ENCODE assay signal across 8 mouse cellular contexts in genomic region chrX:52679045-52679444, GRCm38 (mm10).
DNase-seq lines count a peak whose midpoint lies in the region; ATAC-seq and TF ChIP-seq lines count a peak whose summit lies in the region.

No protein-coding gene starts in this region.

- H3K9ac ChIP-seq in hindbrain, postnatal 0 days (replicated peaks; ENCODE audit: low read length): no peak overlapping the region
- no peak overlapping the region for H3K9ac ChIP-seq in hindbrain, embryonic 14.5 days
- no peak overlapping the region for H3K9ac ChIP-seq in CH12.LX (ENCODE audit: insufficient read depth, low read depth)

- H3K4me2 ChIP-seq in hindbrain, postnatal 0 days (ENCODE audit: low read depth, low read length): no peak overlapping the region
- no peak overlapping the region for H3K4me2 ChIP-seq in hindbrain, embryonic 14.5 days (replicated peaks)
- H3K4me2 ChIP-seq in CH12.LX (ENCODE audit: insufficient read depth, low read depth, poor library complexity, severe bottlenecking): no peak overlapping the region

- no peaks in the 10 kb centered on the region for H3K36me3 ChIP-seq in hindbrain, postnatal 0 days (ENCODE audit: insufficient read depth, low read length)
- no peaks in the 10 kb centered on the region for H3K36me3 ChIP-seq in hindbrain, embryonic 14.5 days (replicated peaks; ENCODE audit: control insufficient read depth, insufficient read depth)
- H3K36me3 ChIP-seq in CH12.LX (replicated peaks in 1 of 2; ENCODE audit: control insufficient read depth in 1 of 2, insufficient read depth in 1 of 2, low read length in 1 of 2): no peaks in the 10 kb centered on the region

- peak; percentile 16; the same call in 1 of the 2 replicates for TF ChIP-seq CTCF in hindbrain, postnatal 0 days (IDR thresholded peaks at IDR 0.05; ENCODE audit: low read depth)
- peak; percentile 27 to 61; a peak in 2 of 4 replicates for TF ChIP-seq CTCF in CH12.LX (conservative IDR thresholded peaks at IDR 0.05 in 1 of 2, IDR thresholded peaks at IDR 0.05 in 1 of 2; ENCODE audit: low read depth in 2 of 2, low read length in 2 of 2)

- in situ Hi-C loops in CH12.LX (cut with MboI; ENCODE audit: low pct_ligation_motif_present, low pct_unique_long_range_greater_than_20kb, low sequenced_read_pairs): no loop called here

- H3K9me3 ChIP-seq in hindbrain, postnatal 0 days (ENCODE audit: low read length): no peaks in the 10 kb centered on the region
- H3K9me3 ChIP-seq in hindbrain, embryonic 14.5 days (ENCODE audit: control insufficient read depth, low read length): no peaks in the 10 kb centered on the region
- H3K9me3 ChIP-seq in CH12.LX (replicated peaks; ENCODE audit: low read length): no peaks in the 10 kb centered on the region

- H3K79me2 ChIP-seq in CH12.LX (replicated peaks; ENCODE audit: control insufficient read depth, extremely low read depth, insufficient read depth, poor library complexity, severe bottlenecking): no peaks in the 10 kb centered on the region

- 26% methylated on average over 5 of the region's 5 CpGs for WGBS in hindbrain, postnatal 0 days
- 16% methylated on average over 5 of the region's 5 CpGs for WGBS in hindbrain, embryonic 14.5 days

- dilution Hi-C loops in CH12.LX (cut with MboI; ENCODE audit: extremely low pct_ligation_motif_present, extremely low pct_unique_long_range_greater_than_20kb, low sequenced_read_pairs): no loop called here

- peak; percentile 36 for TF ChIP-seq RAD21 in CH12.LX (IDR thresholded peaks at IDR 0.05; ENCODE audit: low read depth, low read length)

- no peaks in the 10 kb centered on the region for H3K4me1 ChIP-seq in hindbrain, postnatal 0 days (ENCODE audit: insufficient read depth, low read length)
- no peaks in the 10 kb centered on the region for H3K4me1 ChIP-seq in hindbrain, embryonic 14.5 days (replicated peaks; ENCODE audit: control insufficient read depth, insufficient read depth, low read length)
- no peaks in the 10 kb centered on the region for H3K4me1 ChIP-seq in CH12.LX (ENCODE audit: control insufficient read depth in 1 of 2, insufficient read depth in 2 of 2)

- H3K4me3 ChIP-seq in hindbrain, postnatal 0 days (ENCODE audit: low read length): no peak overlapping the region
- H3K4me3 ChIP-seq in hindbrain, embryonic 14.5 days (replicated peaks; ENCODE audit: low read length): no peak overlapping the region
- no peak overlapping the region for H3K4me3 ChIP-seq in CH12.LX (replicated peaks in 1 of 3; ENCODE audit: low read depth in 2 of 3, low read length in 2 of 3, poor library complexity in 1 of 3)

- no peak for DNase-seq in hindbrain, postnatal 0 days (ENCODE audit: low spot score)
- DNase-seq in hindbrain, embryonic 14.5 days (ENCODE audit: low spot score): no peak
- DNase-seq in CH12.LX (ENCODE audit: extremely low read depth): peak; percentile 28
- DNase-seq in kidney, adult 8-10 months: peak; percentile 2 to 48
- no peak for DNase-seq in layer of hippocampus, postnatal 14 days (ENCODE audit: low spot score in 2 of 2)
- DNase-seq in spleen, postnatal 4 days (ENCODE audit: low spot score in 2 of 2): no peak

- H3K27ac ChIP-seq in hindbrain, postnatal 0 days: no peak overlapping the region
- no peak overlapping the region for H3K27ac ChIP-seq in hindbrain, embryonic 14.5 days
- no peak overlapping the region for H3K27ac ChIP-seq in CH12.LX (ENCODE audit: insufficient read depth, low read depth)

- no peak for TF ChIP-seq POLR2A in CH12.LX (IDR thresholded peaks at IDR 0.05; ENCODE audit: low read depth, low read length)

- TF ChIP-seq EP300 in CH12.LX (IDR thresholded peaks at IDR 0.05; ENCODE audit: low read length): no peak

- no peaks in the 10 kb centered on the region for H3K27me3 ChIP-seq in hindbrain, postnatal 0 days (ENCODE audit: insufficient read depth, low read length)
- no peaks in the 10 kb centered on the region for H3K27me3 ChIP-seq in hindbrain, embryonic 14.5 days (ENCODE audit: control insufficient read depth, insufficient read depth, low read length)
- no peaks in the 10 kb centered on the region for H3K27me3 ChIP-seq in CH12.LX (replicated peaks)

- no peak for ATAC-seq in hindbrain, postnatal 0 days
- no peak for ATAC-seq in hindbrain, embryonic 14.5 days (ENCODE audit: low FRiP score)
- ATAC-seq in common myeloid progenitor, adult 5-6 weeks (replicated peaks; ENCODE audit: low read depth, poor library complexity, severe bottlenecking): peak; percentile 73
- ATAC-seq in megakaryocyte progenitor cell, adult 5-6 weeks (replicated peaks; ENCODE audit: poor library complexity): peak; percentile 81

TF ChIP-seq in CH12.LX, 34 proteins besides CTCF, POLR2A, EP300 and RAD21:
- TF ChIP-seq SMC3 (IDR thresholded peaks at IDR 0.05; ENCODE audit: low read depth, low read length): peak; percentile 59
- TF ChIP-seq GABPA (IDR thresholded peaks at IDR 0.05; ENCODE audit: insufficient replicate concordance, low read depth, low read length): no peak

Comparison
In these comparisons a context has a peak if more than half of its experiments do, and no peak if none do; other contexts are left out.
1. ATAC-seq: peak in common myeloid progenitor, adult 5-6 weeks (single experiment) and megakaryocyte progenitor cell, adult 5-6 weeks (single experiment); none in hindbrain, postnatal 0 days (single experiment) and hindbrain, embryonic 14.5 days (single experiment).
2. DNase-seq: peak in CH12.LX (single experiment) and kidney, adult 8-10 months (2 of 2); none in hindbrain, postnatal 0 days (single experiment), hindbrain, embryonic 14.5 days (single experiment), layer of hippocampus, postnatal 14 days (0 of 2) and spleen, postnatal 4 days (0 of 2).